Mouse (Mus musculus) heart, embryonic 16.5 days (tissue): ENCODE measurements around the gene Fam111a. TPM values are rescaled to one million over a fixed set of nuclear protein-coding genes. Genes with fewer than 3 reads are reported as not detected.

ENCODE experiments used
- ATAC-seq: fragments of 200-750 bp; cut with Nextera tagmentation; replicated peaks from 2 replicates; pipeline ENCODE4 v1.8.0; 2017; ENCODE audit warnings: moderate number of reproducible peaks; ENCODE audit not compliant: insufficient read depth, low FRiP score; ENCODE audit errors: extremely low read depth
- H3K27ac ChIP-seq: fragments of 300-500 bp; sonication (generic); 2 replicates; pipeline ENCODE4 v1.5.1; 2014; ENCODE audit warnings: mild to moderate bottlenecking, low read length, control low read depth, moderate library complexity
- H3K27me3 ChIP-seq: fragments of 300-500 bp; sonication (generic); 2 replicates; pipeline ENCODE4 v1.6.1; 2014; ENCODE audit warnings: low read length, mixed read lengths; ENCODE audit not compliant: control insufficient read depth, insufficient read depth
- H3K36me3 ChIP-seq: fragments of 300-500 bp; sonication (generic); 2 replicates; pipeline ENCODE4 v1.6.1; 2014; ENCODE audit not compliant: control insufficient read depth, insufficient read depth
- H3K4me1 ChIP-seq: fragments of 300-500 bp; sonication (generic); 2 replicates; pipeline ENCODE4 v1.6.1; 2014; ENCODE audit warnings: low read length, mixed read lengths; ENCODE audit not compliant: control insufficient read depth, insufficient read depth
- H3K4me2 ChIP-seq: fragments of 300-500 bp; sonication (generic); 2 replicates; pipeline ENCODE4 v1.6.1; 2014; ENCODE audit warnings: low read depth, mild to moderate bottlenecking, control low read depth, low read length
- H3K4me3 ChIP-seq: fragments of 300-500 bp; sonication (generic); 2 replicates; pipeline ENCODE4 v1.5.1; 2014; ENCODE audit warnings: mild to moderate bottlenecking, control low read depth, low read length
- H3K9ac ChIP-seq: fragments of 300-500 bp; sonication (generic); 2 replicates; pipeline ENCODE4 v1.6.1; 2014; ENCODE audit warnings: low read length, control low read depth
- H3K9me3 ChIP-seq: fragments of 300-500 bp; sonication (generic); replicated peaks from 2 replicates; pipeline ENCODE4 v1.6.1; 2016; ENCODE audit warnings: low read length; ENCODE audit not compliant: control insufficient read depth
- WGBS: fragments of 180-500 bp; shearing (Covaris S2); extraction: QIAGEN DNeasy Blood & Tissue Kit; methylation state at CpG from one replicate; pipeline ENCODE4 v1.1.7; 2014; 5-methylcytosine and 5-hydroxymethylcytosine counted together
- polyA plus RNA-seq: library from polyadenylated mRNA; unstranded; fragments of >200 nt; fragmentation: Nextera tagmentation; extraction: Ambion mirVana; gene quantifications from 2 replicates; pipeline ENCODE4 v1.2.1, GENCODE M21; 2015

Fam111a gene
- polyA plus RNA-seq, 1 experiment from 2014 or later = 20.5 TPM

GRCm38 (mm10) chr19:12502756-12503155 is 42.8 kb upstream of the Fam111a start:
- no peaks in the 10 kb centered on the region for H3K36me3 ChIP-seq
- no peak overlapping the region for H3K4me3 ChIP-seq
- ATAC-seq = no peak
- H3K4me2 ChIP-seq = no peak overlapping the region
- peaks cover 15% of the 10 kb centered on the region for H3K27me3 ChIP-seq
- no peak overlapping the region for H3K27ac ChIP-seq
- H3K4me1 ChIP-seq = peaks cover 6% of the 10 kb centered on the region
- H3K9ac ChIP-seq = no peak overlapping the region
- 81% methylated on average over 7 of the region's 7 CpGs for WGBS
- no peaks in the 10 kb centered on the region for H3K9me3 ChIP-seq

- Histone ChIP-seq H3K36me3 (no peaks in the 10 kb centered on the region), H3K4me2 (no peak overlapping the region), H3K9me3 (no peaks in the 10 kb centered on the region), H3K27ac (no peak overlapping the region), H3K4me1 (no peaks in the 10 kb centered on the region), H3K27me3 (no peaks in the 10 kb centered on the region), H3K4me3 (no peak overlapping the region), H3K9ac (no peak overlapping the region)
- ATAC-seq = no peak
Measured at GRCm38 (mm10) chr19:12514621-12515020, 30.9 kb upstream of the Fam111a start.

- ATAC-seq = peak; percentile 49; the same call in 1 of the 2 replicates
- H3K9ac ChIP-seq = peak overlapping the region; percentile 79
Measured at GRCm38 (mm10) chr19:12517671-12518540, 27.6 kb upstream of the Fam111a start.

GRCm38 (mm10) chr19:12518541-12518890 is 27.0 kb upstream of the Fam111a start:
- no peaks in the 10 kb centered on the region for H3K9me3 ChIP-seq
- no peak for ATAC-seq
- H3K27ac ChIP-seq = no peak overlapping the region
- peak overlapping the region; percentile 91 for H3K4me2 ChIP-seq
- no peaks in the 10 kb centered on the region for H3K36me3 ChIP-seq
- H3K27me3 ChIP-seq = no peaks in the 10 kb centered on the region
- peak overlapping the region; percentile 70 for H3K4me3 ChIP-seq
- no peak overlapping the region for H3K9ac ChIP-seq
- no peaks in the 10 kb centered on the region for H3K4me1 ChIP-seq

More at GRCm38 (mm10) chr19:12517671-12518540, 27.6 kb upstream of the Fam111a start:
- H3K4me2 ChIP-seq = peak overlapping the region; percentile 91
- H3K36me3 ChIP-seq = no peaks in the 10 kb centered on the region
- H3K27ac ChIP-seq = no peak overlapping the region
- WGBS = 2% methylated on average over 16 of the region's 16 CpGs
- peak overlapping the region; percentile 70 for H3K4me3 ChIP-seq
- H3K4me1 ChIP-seq = no peaks in the 10 kb centered on the region
- no peaks in the 10 kb centered on the region for H3K9me3 ChIP-seq
- no peaks in the 10 kb centered on the region for H3K27me3 ChIP-seq

- H3K27ac ChIP-seq = no peak overlapping the region
- H3K9ac ChIP-seq = no peak overlapping the region
- no peaks in the 10 kb centered on the region for H3K9me3 ChIP-seq
- no peaks in the 10 kb centered on the region for H3K4me1 ChIP-seq
- WGBS = 42% methylated on average over 4 of the region's 4 CpGs
- ATAC-seq = no peak
- H3K4me2 ChIP-seq = no peak overlapping the region
- no peaks in the 10 kb centered on the region for H3K36me3 ChIP-seq
- no peak overlapping the region for H3K4me3 ChIP-seq
- H3K27me3 ChIP-seq = no peaks in the 10 kb centered on the region
Measured at GRCm38 (mm10) chr19:12523377-12523776, 22.2 kb upstream of the Fam111a start.

GRCm38 (mm10) chr19:12537168-12537567 is 8.4 kb upstream of the Fam111a start:
- H3K4me3 ChIP-seq = no peak overlapping the region
- H3K36me3 ChIP-seq = no peaks in the 10 kb centered on the region
- ATAC-seq = no peak
- H3K9ac ChIP-seq = no peak overlapping the region
- H3K27ac ChIP-seq = no peak overlapping the region
- H3K27me3 ChIP-seq = no peaks in the 10 kb centered on the region
- H3K4me2 ChIP-seq = no peak overlapping the region
- no peaks in the 10 kb centered on the region for H3K4me1 ChIP-seq
- H3K9me3 ChIP-seq = no peaks in the 10 kb centered on the region

GRCm38 (mm10) chr19:12539975-12540374 is 5.6 kb upstream of the Fam111a start:
- Histone ChIP-seq H3K9me3 (no peaks in the 10 kb centered on the region), H3K4me3 (no peak overlapping the region), H3K4me1 (no peaks in the 10 kb centered on the region), H3K36me3 (no peaks in the 10 kb centered on the region), H3K4me2 (no peak overlapping the region), H3K27ac (no peak overlapping the region), H3K27me3 (no peaks in the 10 kb centered on the region), H3K9ac (no peak overlapping the region)
- WGBS = 69% methylated on average over 1 of the region's 1 CpGs
- ATAC-seq = no peak

- no peak overlapping the region for H3K27ac ChIP-seq
- WGBS = 50% methylated on average over 3 of the region's 3 CpGs
- no peak for ATAC-seq
- H3K4me2 ChIP-seq = no peak overlapping the region
- H3K36me3 ChIP-seq = no peaks in the 10 kb centered on the region
- H3K27me3 ChIP-seq = no peaks in the 10 kb centered on the region
- H3K4me3 ChIP-seq = no peak overlapping the region
- H3K9me3 ChIP-seq = no peaks in the 10 kb centered on the region
- no peak overlapping the region for H3K9ac ChIP-seq
- no peaks in the 10 kb centered on the region for H3K4me1 ChIP-seq
Measured at GRCm38 (mm10) chr19:12540727-12541126, 4.8 kb upstream of the Fam111a start.

- no peaks in the 10 kb centered on the region for H3K36me3 ChIP-seq
- H3K27me3 ChIP-seq = no peaks in the 10 kb centered on the region
- no peak overlapping the region for H3K4me3 ChIP-seq
- ATAC-seq = peak; percentile 69
- no peak overlapping the region for H3K9ac ChIP-seq
- WGBS = 24% methylated on average over 2 of the region's 2 CpGs
- H3K27ac ChIP-seq = no peak overlapping the region
- no peaks in the 10 kb centered on the region for H3K9me3 ChIP-seq
- H3K4me2 ChIP-seq = no peak overlapping the region
- no peaks in the 10 kb centered on the region for H3K4me1 ChIP-seq
Measured at GRCm38 (mm10) chr19:12541644-12542043, 3.9 kb upstream of the Fam111a start.
